Mouse (Mus musculus) neural tube, embryonic 14.5 days (tissue): ENCODE measurements around the gene Vps8. TPM values are rescaled to one million over a fixed set of nuclear protein-coding genes. Genes with fewer than 3 reads are reported as not detected.

Experiments
- ATAC-seq: fragments of 200-750 bp; cut with Nextera tagmentation; 2 replicates; pipeline ENCODE4 v1.8.0; 2017; ENCODE audit warnings: low read depth, mild to moderate bottlenecking, moderate TSS enrichment, moderate library complexity
- H3K27ac ChIP-seq: fragments of 300-500 bp; sonication (generic); 2 replicates; pipeline ENCODE4 v1.5.1; 2014; ENCODE audit warnings: low read depth, mild to moderate bottlenecking, control low read depth, low read length, moderate library complexity, mixed read lengths
- H3K27me3 ChIP-seq: fragments of 300-500 bp; sonication (generic); 2 replicates; pipeline ENCODE4 v1.6.1; 2014; ENCODE audit warnings: low read length; ENCODE audit not compliant: control insufficient read depth, insufficient read depth
- H3K36me3 ChIP-seq: fragments of 300-500 bp; sonication (generic); 2 replicates; pipeline ENCODE4 v1.6.1; 2014; ENCODE audit warnings: low read length, mixed read lengths; ENCODE audit not compliant: control insufficient read depth, insufficient read depth
- H3K4me1 ChIP-seq: fragments of 300-500 bp; sonication (generic); 2 replicates; pipeline ENCODE4 v1.6.1; 2014; ENCODE audit warnings: low read length; ENCODE audit not compliant: control insufficient read depth, insufficient read depth
- H3K4me2 ChIP-seq: fragments of 300-500 bp; sonication (generic); 2 replicates; pipeline ENCODE4 v1.6.1; 2014; ENCODE audit warnings: mild to moderate bottlenecking, low read depth, low read length, control low read depth
- H3K4me3 ChIP-seq: fragments of 300-500 bp; sonication (generic); 2 replicates; pipeline ENCODE4 v1.5.1; 2014; ENCODE audit warnings: low read depth, low read length, control low read depth, mixed read lengths
- H3K9ac ChIP-seq: fragments of 300-500 bp; sonication (generic); replicated peaks from 2 replicates; pipeline ENCODE4 v1.6.1; 2014; ENCODE audit warnings: low read depth, mild to moderate bottlenecking, control low read depth, low read length, mixed read lengths
- H3K9me3 ChIP-seq: fragments of 300-500 bp; sonication (generic); 2 replicates; pipeline ENCODE4 v1.6.1; 2016; ENCODE audit warnings: low read length; ENCODE audit not compliant: control insufficient read depth
- WGBS: fragments of 180-500 bp; shearing (Covaris S2); extraction: QIAGEN DNeasy Blood & Tissue Kit; methylation state at CpG from one replicate; pipeline ENCODE4 v1.1.7; 2014; 5-methylcytosine and 5-hydroxymethylcytosine counted together
- polyA plus RNA-seq: library from polyadenylated mRNA; unstranded; fragments of >200 nt; fragmentation: Nextera tagmentation; extraction: Ambion mirVana; gene quantifications from 2 replicates; pipeline ENCODE4 v1.2.1, GENCODE M21; 2014

Gene Vps8
- polyA plus RNA-seq, 1 experiment from 2014 or later = 37.9 TPM

GRCm38 (mm10) chr16:21606249-21607020 lies 183.5 kb downstream of the Vps8 start:
- H3K36me3 ChIP-seq = no peaks in the 10 kb centered on the region
- H3K4me3 ChIP-seq = no peak overlapping the region
- 79% methylated on average over 6 of the region's 6 CpGs for WGBS
- no peak overlapping the region for H3K9ac ChIP-seq
- H3K9me3 ChIP-seq = no peaks in the 10 kb centered on the region
- H3K4me2 ChIP-seq = no peak overlapping the region
- no peak for ATAC-seq
- no peak overlapping the region for H3K27ac ChIP-seq
- peaks cover 4% of the 10 kb centered on the region; the same call in 1 of the 2 replicates for H3K4me1 ChIP-seq
- H3K27me3 ChIP-seq = no peaks in the 10 kb centered on the region

GRCm38 (mm10) chr16:21607021-21607650 lies 184.2 kb downstream of the Vps8 start:
- no peak overlapping the region for H3K9ac ChIP-seq
- H3K4me3 ChIP-seq = no peak overlapping the region
- no peak for ATAC-seq
- 74% methylated on average over 8 of the region's 8 CpGs for WGBS
- no peak overlapping the region for H3K4me2 ChIP-seq
- H3K27me3 ChIP-seq = no peaks in the 10 kb centered on the region
- H3K4me1 ChIP-seq = peaks cover 4% of the 10 kb centered on the region; the same call in 1 of the 2 replicates
- H3K27ac ChIP-seq = no peak overlapping the region
- no peaks in the 10 kb centered on the region for H3K36me3 ChIP-seq
- no peaks in the 10 kb centered on the region for H3K9me3 ChIP-seq

GRCm38 (mm10) chr16:21607651-21608040 lies 184.7 kb downstream of the Vps8 start:
- no peaks in the 10 kb centered on the region for H3K9me3 ChIP-seq
- no peak overlapping the region for H3K27ac ChIP-seq
- H3K9ac ChIP-seq = no peak overlapping the region
- no peaks in the 10 kb centered on the region for H3K27me3 ChIP-seq
- ATAC-seq = no peak
- no peak overlapping the region for H3K4me2 ChIP-seq
- no peak overlapping the region for H3K4me3 ChIP-seq
- H3K36me3 ChIP-seq = no peaks in the 10 kb centered on the region
- peaks cover 4% of the 10 kb centered on the region; the same call in 1 of the 2 replicates for H3K4me1 ChIP-seq
- WGBS = 85% methylated on average over 5 of the region's 5 CpGs

GRCm38 (mm10) chr16:21608176-21608865 lies 185.4 kb downstream of the Vps8 start:
- no peaks in the 10 kb centered on the region for H3K36me3 ChIP-seq
- no peaks in the 10 kb centered on the region for H3K27me3 ChIP-seq
- peak overlapping the region; percentile 36; the same call in 1 of the 2 replicates for H3K27ac ChIP-seq
- no peak overlapping the region for H3K9ac ChIP-seq
- H3K4me3 ChIP-seq = no peak overlapping the region
- H3K4me2 ChIP-seq = no peak overlapping the region
- peak; percentile 56; the same call in 1 of the 2 replicates for ATAC-seq
- 58% methylated on average over 10 of the region's 10 CpGs for WGBS
- no peaks in the 10 kb centered on the region for H3K9me3 ChIP-seq
- H3K4me1 ChIP-seq = peaks cover 4% of the 10 kb centered on the region; the same call in 1 of the 2 replicates

GRCm38 (mm10) chr16:21610473-21610872 lies 187.6 kb downstream of the Vps8 start:
- H3K4me2 ChIP-seq = no peak overlapping the region

GRCm38 (mm10) chr16:21615802-21616201 lies 192.9 kb downstream of the Vps8 start:
- WGBS = 47% methylated on average over 7 of the region's 7 CpGs
- Histone ChIP-seq H3K36me3 (no peaks in the 10 kb centered on the region), H3K9ac (no peak overlapping the region), H3K4me1 (peaks cover 15% of the 10 kb centered on the region), H3K4me2 (no peak overlapping the region), H3K9me3 (no peaks in the 10 kb centered on the region), H3K4me3 (no peak overlapping the region), H3K27ac (no peak overlapping the region), H3K27me3 (no peaks in the 10 kb centered on the region)
- ATAC-seq = no peak

More at GRCm38 (mm10) chr16:21610473-21610872, 187.6 kb downstream of the Vps8 start:
- no peaks in the 10 kb centered on the region for H3K36me3 ChIP-seq
- ATAC-seq = no peak
- no peak overlapping the region for H3K4me3 ChIP-seq
- WGBS = 92% methylated on average over 4 of the region's 4 CpGs
- H3K9me3 ChIP-seq = no peaks in the 10 kb centered on the region
- no peaks in the 10 kb centered on the region for H3K27me3 ChIP-seq
- no peak overlapping the region for H3K27ac ChIP-seq
- peaks cover 4% of the 10 kb centered on the region; the same call in 1 of the 2 replicates for H3K4me1 ChIP-seq
- no peak overlapping the region for H3K9ac ChIP-seq

GRCm38 (mm10) chr16:21620630-21621029 lies 197.7 kb downstream of the Vps8 start:
- H3K4me2 ChIP-seq = no peak overlapping the region

GRCm38 (mm10) chr16:21625784-21626634 lies 203.1 kb downstream of the Vps8 start:
- Histone ChIP-seq H3K9ac (no peak overlapping the region), H3K9me3 (no peaks in the 10 kb centered on the region), H3K4me3 (no peak overlapping the region), H3K27me3 (no peaks in the 10 kb centered on the region), H3K36me3 (no peaks in the 10 kb centered on the region), H3K4me1 (peaks cover 11% of the 10 kb centered on the region; the same call in 1 of the 2 replicates), H3K4me2 (no peak overlapping the region), H3K27ac (peak overlapping the region; percentile 39)
- 60% methylated on average over 6 of the region's 6 CpGs for WGBS
- ATAC-seq = no peak

More at GRCm38 (mm10) chr16:21620630-21621029, 197.7 kb downstream of the Vps8 start:
- no peaks in the 10 kb centered on the region for H3K36me3 ChIP-seq
- no peaks in the 10 kb centered on the region for H3K27me3 ChIP-seq
- H3K9me3 ChIP-seq = no peaks in the 10 kb centered on the region
- no peak overlapping the region for H3K27ac ChIP-seq
- WGBS = 81% methylated on average over 2 of the region's 2 CpGs
- peaks cover 15% of the 10 kb centered on the region for H3K4me1 ChIP-seq
- no peak overlapping the region for H3K4me3 ChIP-seq
- ATAC-seq = no peak
- H3K9ac ChIP-seq = no peak overlapping the region
